Mouse (Mus musculus) brain, embryonic 18.5 days (tissue): Measurements from ENCODE around the gene Myo5a.

Experiments used
- DNase-seq: peaks from one replicate; pipeline ENCODE4 v3.0.0-alpha.2; 2012; ENCODE audit warnings: low read depth, low spot score

Gene Myo5a

GRCm38 (mm10) chr9:75071706-75072192, 934 bp downstream of the Myo5a start:
- DNase-seq: no peak

GRCm38 (mm10) chr9:75072361-75072760, 1.5 kb downstream of the Myo5a start:
- no peak for DNase-seq

GRCm38 (mm10) chr9:75077191-75077590, 6.4 kb downstream of the Myo5a start:
- no peak for DNase-seq

- DNase-seq: no peak
Observed at GRCm38 (mm10) chr9:75085242-75085824, 14.5 kb downstream of the Myo5a start.

GRCm38 (mm10) chr9:75087823-75088222, 17.0 kb downstream of the Myo5a start:
- DNase-seq: no peak

- no peak for DNase-seq
Observed at GRCm38 (mm10) chr9:75089285-75089684, 18.5 kb downstream of the Myo5a start.

GRCm38 (mm10) chr9:75092134-75092533, 21.3 kb downstream of the Myo5a start:
- DNase-seq: no peak

GRCm38 (mm10) chr9:75094762-75095161, 23.9 kb downstream of the Myo5a start:
- no peak for DNase-seq

DNA sequence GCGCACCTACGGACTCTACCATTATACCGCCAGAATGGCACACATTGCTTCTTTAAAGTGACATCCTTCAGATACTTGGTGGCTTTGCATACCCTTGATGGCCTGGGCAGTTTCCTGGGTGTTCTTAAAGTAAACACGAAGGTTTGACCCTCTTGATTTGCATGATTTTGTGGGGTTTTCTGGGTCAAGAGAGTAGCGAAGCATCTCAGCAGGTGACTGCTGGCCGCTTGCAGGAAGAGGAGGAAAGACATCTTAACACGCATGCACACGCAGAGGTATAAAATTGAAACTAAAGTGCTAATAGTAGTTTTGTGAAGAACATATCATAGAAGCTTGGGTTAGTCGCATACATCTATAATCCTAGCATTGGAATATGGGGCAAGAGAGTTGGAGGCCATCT, 28.1 kb downstream of the Myo5a start:
- DNase-seq: no peak

GRCm38 (mm10) chr9:75100157-75100781, 29.5 kb downstream of the Myo5a start:
- DNase-seq: peak; percentile 14

DNA sequence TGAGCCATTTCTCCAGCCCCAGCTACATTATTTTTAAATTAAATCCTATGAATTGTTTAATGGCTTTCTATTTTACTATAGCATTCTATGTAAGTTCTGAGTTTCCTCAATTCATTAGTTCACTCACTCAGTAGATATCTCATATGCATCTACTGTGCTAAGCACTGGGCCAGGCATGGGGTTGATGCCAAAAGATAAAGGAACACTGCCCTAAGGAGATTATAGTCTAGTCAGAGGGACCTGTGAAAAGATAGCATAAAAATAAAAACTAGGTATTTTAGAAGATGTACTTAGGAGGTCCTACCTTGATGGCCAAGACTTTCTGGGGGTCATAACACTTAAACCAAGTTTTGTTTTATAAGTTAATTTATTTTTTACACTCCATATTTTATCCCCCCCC, 31.3 kb downstream of the Myo5a start:
- DNase-seq: no peak

GRCm38 (mm10) chr9:75116571-75117177, 45.9 kb downstream of the Myo5a start:
- no peak for DNase-seq

DNA sequence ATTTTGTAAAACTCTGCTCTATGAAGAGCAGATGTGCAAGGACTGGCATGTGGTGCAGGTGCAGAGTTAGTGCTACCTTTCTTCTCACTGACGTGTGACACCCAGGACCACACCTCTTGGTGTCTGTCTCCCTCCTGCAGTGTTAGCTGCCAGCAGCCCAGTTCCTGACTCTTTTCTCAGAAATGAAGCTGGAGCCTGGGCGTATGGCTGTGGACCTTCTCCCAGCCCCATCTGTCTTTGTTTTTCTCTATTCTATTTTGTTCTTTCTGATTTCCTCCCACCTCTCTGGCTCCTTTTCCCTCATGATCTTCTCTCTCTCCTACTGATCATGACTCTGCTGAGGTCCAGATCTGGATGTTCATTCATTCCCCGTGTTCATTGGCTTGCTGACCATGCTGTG, 50.3 kb downstream of the Myo5a start:
- no peak for DNase-seq

DNA sequence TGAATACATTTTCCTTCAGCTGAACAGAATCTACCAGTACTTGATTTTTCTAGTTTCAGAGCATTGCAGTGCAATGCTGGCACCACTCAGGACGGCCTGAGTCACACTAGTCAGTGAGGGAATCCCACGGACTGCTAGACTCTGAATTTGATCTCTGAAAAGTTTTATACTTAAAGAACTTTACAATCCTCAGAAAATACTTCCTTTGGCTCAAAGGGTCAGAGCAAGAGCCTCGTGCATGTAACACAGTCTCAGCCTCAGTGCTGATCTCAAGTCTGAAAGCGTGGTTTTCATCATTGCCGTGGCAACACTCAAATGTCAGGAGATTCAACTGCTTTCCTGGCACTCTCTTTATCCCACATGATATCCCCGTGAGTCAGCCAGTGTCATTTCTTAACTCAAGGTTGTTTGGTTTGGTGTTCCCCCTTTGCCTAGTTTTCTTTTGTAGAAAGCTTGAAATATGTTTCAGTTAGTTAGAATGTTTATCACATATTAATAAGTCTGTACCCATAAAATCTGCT, 53.4 kb downstream of the Myo5a start:
- no peak for DNase-seq

DNA sequence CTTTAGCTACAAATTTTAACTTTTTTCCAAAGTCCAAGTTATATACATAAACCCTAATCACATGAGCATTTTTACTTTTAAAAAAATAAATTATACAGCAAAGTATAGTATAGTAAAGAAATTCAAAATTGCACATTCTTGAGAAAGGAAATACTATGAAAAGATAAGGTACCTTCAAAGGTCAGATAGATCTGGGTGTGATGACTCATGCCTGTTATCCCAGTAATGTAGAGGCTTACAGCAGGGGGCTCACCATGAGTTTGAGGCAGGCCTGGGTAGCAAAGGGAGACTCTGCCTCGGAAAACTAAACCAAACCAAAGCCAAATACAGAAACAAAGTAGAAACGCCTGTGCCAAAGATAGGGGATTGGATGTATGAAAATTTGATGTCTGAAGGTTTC, 59.7 kb downstream of the Myo5a start:
- DNase-seq: no peak

GRCm38 (mm10) chr9:75146911-75147310, 76.1 kb downstream of the Myo5a start:
- DNase-seq: no peak

DNA sequence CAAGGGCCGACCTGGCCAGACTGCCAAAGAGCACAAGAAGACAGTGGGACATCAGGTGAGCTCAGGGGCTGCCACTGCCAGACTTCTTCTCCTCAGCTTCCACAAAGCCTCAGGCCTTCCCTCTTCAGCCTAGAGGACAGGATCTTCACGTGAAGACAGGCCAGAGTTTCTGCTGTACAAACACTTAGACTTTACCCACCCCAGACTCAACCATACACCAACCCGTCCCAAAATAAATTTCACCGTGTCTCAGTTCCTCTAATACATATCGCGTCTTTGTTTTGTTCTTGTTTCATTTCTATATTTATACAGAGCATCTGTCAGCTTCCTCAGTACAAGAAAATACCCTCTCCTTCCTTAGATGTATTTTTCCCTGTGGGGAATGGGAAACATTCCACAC, 89.7 kb downstream of the Myo5a start:
- no peak for DNase-seq

- no peak for DNase-seq
Observed at GRCm38 (mm10) chr9:75163650-75164049, 92.8 kb downstream of the Myo5a start.

DNA sequence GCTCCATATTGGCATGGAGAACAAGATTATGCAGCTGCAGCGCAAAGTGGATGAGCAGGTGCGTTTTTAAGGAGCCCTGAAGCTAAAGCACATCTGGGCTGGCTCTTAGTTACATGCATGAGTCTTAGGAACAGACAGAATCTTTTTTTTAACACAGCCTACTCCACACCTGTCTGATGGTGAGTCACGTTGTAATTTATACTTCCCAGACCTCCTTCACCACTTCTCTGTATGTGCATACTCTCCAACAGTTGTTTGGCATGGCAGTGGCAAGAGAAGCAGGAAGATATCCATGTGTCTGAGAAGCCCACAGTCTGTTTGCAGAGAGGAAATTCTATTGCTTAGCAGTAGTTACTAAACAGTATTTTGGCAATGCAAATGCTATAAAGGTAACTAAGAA, 100.9 kb downstream of the Myo5a start:
- DNase-seq: no peak

- no peak for DNase-seq
Observed at GRCm38 (mm10) chr9:75187646-75188260, 116.9 kb downstream of the Myo5a start.

DNA sequence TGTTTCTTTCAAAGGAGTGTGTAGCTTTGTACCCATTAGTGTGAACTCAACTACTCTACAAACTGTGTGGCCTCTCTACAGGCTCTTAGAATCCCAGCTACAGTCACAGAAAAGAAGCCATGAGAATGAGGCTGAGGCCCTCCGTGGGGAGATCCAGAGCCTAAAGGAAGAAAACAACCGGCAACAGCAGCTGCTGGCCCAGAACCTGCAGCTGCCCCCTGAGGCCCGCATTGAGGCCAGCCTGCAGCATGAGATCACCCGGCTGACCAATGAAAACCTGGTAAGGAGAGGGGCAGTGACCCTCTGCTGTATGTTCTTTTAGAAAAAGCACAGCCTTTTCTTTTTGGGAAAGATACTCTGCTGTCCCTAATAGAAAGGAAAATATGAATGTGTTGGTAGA, 123.0 kb downstream of the Myo5a start:
- DNase-seq: no peak

DNA sequence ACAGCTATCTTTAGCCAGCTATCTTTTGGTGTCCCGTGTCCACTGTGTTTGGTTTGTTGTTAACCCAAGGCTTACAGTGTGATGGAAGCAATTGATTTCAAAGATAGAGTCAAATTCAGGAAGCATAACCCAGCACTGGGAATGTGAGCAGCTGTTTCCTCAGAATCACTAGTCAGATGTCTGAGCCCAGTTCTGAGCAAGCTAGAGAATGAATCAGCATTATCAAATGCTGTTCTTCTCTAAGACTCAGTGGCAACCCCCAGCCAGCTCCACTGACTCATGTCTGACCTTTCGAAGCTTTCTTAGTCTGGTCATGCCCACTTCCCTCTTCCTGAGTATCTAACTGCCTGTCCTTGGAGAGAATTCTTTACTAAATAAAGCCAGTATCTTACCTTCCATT, 125.5 kb downstream of the Myo5a start:
- DNase-seq: no peak

GRCm38 (mm10) chr9:75197297-75197696, 126.5 kb downstream of the Myo5a start:
- DNase-seq: no peak
